Mouse (Mus musculus) forebrain, embryonic 10.5 days (tissue): ENCODE results near the gene Crlf1. TPM values are rescaled to one million over a fixed set of nuclear protein-coding genes. Genes with fewer than 3 reads are reported as not detected.

Source experiments
- DNase-seq: peaks from one replicate; pipeline ENCODE4 v3.0.0-alpha.2; 2017; ENCODE audit warnings: low spot score; ENCODE audit errors: extremely low spot score
- H3K27ac ChIP-seq: fragments of 300-500 bp; sonication (generic); 2 replicates; pipeline ENCODE4 v1.5.1; 2016; ENCODE audit warnings: mild to moderate bottlenecking
- H3K27me3 ChIP-seq: fragments of 300-500 bp; sonication (generic); 2 replicates; pipeline ENCODE4 v1.6.1; 2016; ENCODE audit warnings: mild to moderate bottlenecking; ENCODE audit not compliant: poor library complexity, severe bottlenecking
- H3K36me3 ChIP-seq: fragments of 300-500 bp; sonication (generic); replicated peaks from 2 replicates; pipeline ENCODE4 v1.6.1; 2016; ENCODE audit warnings: mild to moderate bottlenecking, moderate library complexity
- H3K4me1 ChIP-seq: fragments of 300-500 bp; sonication (generic); 2 replicates; pipeline ENCODE4 v1.6.1; 2016
- H3K4me3 ChIP-seq: fragments of 300-500 bp; sonication (generic); 2 replicates; pipeline ENCODE4 v1.5.1; 2016; ENCODE audit warnings: mild to moderate bottlenecking, moderate library complexity
- H3K9me3 ChIP-seq: fragments of 300-500 bp; sonication (generic); 2 replicates; pipeline ENCODE4 v1.6.1; 2016; ENCODE audit warnings: mild to moderate bottlenecking, moderate library complexity
- WGBS: fragments of 180-500 bp; shearing (Covaris S2); methylation state at CpG from one replicate; pipeline ENCODE4 v1.1.7; 2016; 5-methylcytosine and 5-hydroxymethylcytosine counted together
- polyA plus RNA-seq: library from polyadenylated mRNA; unstranded; fragments of >200 nt; fragmentation: Nextera tagmentation; extraction: Ambion mirVana; gene quantifications from 2 replicates; pipeline ENCODE4 v1.2.1, GENCODE M21; 2016

Gene Crlf1
- polyA plus RNA-seq, 1 experiment from 2014 or later, result 48.4 TPM

- DNase-seq, result peak; percentile 95
- H3K4me1 ChIP-seq, result peaks cover 38% of the 10 kb centered on the region
- H3K9me3 ChIP-seq, result no peaks in the 10 kb centered on the region
- H3K4me3 ChIP-seq, result peak overlapping the region; percentile 86
- peaks cover 20% of the 10 kb centered on the region for H3K36me3 ChIP-seq
- WGBS, result under 1% methylated on average over 50 of the region's 51 CpGs
- no peaks in the 10 kb centered on the region for H3K27me3 ChIP-seq
- H3K27ac ChIP-seq, result peak overlapping the region; percentile 92
Measured at GRCm38 (mm10) chr8:70522592-70523403, 29.8 kb downstream of the Crlf1 start.

- Histone ChIP-seq H3K36me3 (peaks cover 29% of the 10 kb centered on the region), H3K27ac (peak overlapping the region; percentile 99), H3K4me1 (peaks cover 44% of the 10 kb centered on the region), H3K9me3 (no peaks in the 10 kb centered on the region), H3K4me3 (peak overlapping the region; percentile 86), H3K27me3 (no peaks in the 10 kb centered on the region)
- DNase-seq, result no peak
- 4% methylated on average over 8 of the region's 8 CpGs for WGBS
Measured at GRCm38 (mm10) chr8:70527111-70527511, 34.2 kb downstream of the Crlf1 start.

GRCm38 (mm10) chr8:70527512-70528181 lies 34.7 kb downstream of the Crlf1 start, which contains the start of the genes Fkbp8 and Kxd1:
TSS of gene Fkbp8 (plus strand) at chr8:70527724.
TSS of gene Kxd1 (minus strand) at chr8:70527956.
- peak within 1 kb of the TSS; percentile 86 for H3K4me3 ChIP-seq
- H3K4me1 ChIP-seq, result peaks cover 38% of the 10 kb centered on the region
- H3K27me3 ChIP-seq, result no peaks in the 10 kb centered on the region
- peaks cover 35% of the 10 kb centered on the region for H3K36me3 ChIP-seq
- peak; percentile 98 for DNase-seq
- peak within 1 kb of the TSS; percentile 99 for H3K27ac ChIP-seq
- H3K9me3 ChIP-seq, result no peaks in the 10 kb centered on the region
- 1% methylated on average over 57 of the region's 61 CpGs for whole genome bisulfite sequencing

GRCm38 (mm10) chr8:70528182-70528797 lies 35.3 kb downstream of the Crlf1 start:
- Histone ChIP-seq H3K9me3 (no peaks in the 10 kb centered on the region), H3K27me3 (no peaks in the 10 kb centered on the region), H3K4me1 (peaks cover 33% of the 10 kb centered on the region), H3K4me3 (peak overlapping the region; percentile 86), H3K36me3 (peaks cover 41% of the 10 kb centered on the region), H3K27ac (peak overlapping the region; percentile 99)
- WGBS, result 38% methylated on average over 13 of the region's 13 CpGs
- DNase-seq, result no peak

GRCm38 (mm10) chr8:70529299-70529698 lies 36.3 kb downstream of the Crlf1 start:
- Histone ChIP-seq H3K4me1 (peaks cover 28% of the 10 kb centered on the region), H3K36me3 (peaks cover 51% of the 10 kb centered on the region), H3K27me3 (no peaks in the 10 kb centered on the region), H3K9me3 (no peaks in the 10 kb centered on the region), H3K27ac (no peak overlapping the region), H3K4me3 (peak overlapping the region; percentile 11; the same call in 1 of the 2 replicates)
- WGBS, result 85% methylated on average over 5 of the region's 5 CpGs
- no peak for DNase-seq

- Histone ChIP-seq H3K27me3 (no peaks in the 10 kb centered on the region), H3K4me1 (peaks cover 28% of the 10 kb centered on the region), H3K9me3 (no peaks in the 10 kb centered on the region), H3K4me3 (peak overlapping the region; percentile 11; the same call in 1 of the 2 replicates), H3K36me3 (peaks cover 56% of the 10 kb centered on the region), H3K27ac (no peak overlapping the region)
- no peak for DNase-seq
- WGBS, result 96% methylated on average over 3 of the region's 3 CpGs
Measured at GRCm38 (mm10) chr8:70529741-70530161, 36.8 kb downstream of the Crlf1 start.

GRCm38 (mm10) chr8:70530314-70530713 lies 37.4 kb downstream of the Crlf1 start:
- WGBS, result 94% methylated on average over 2 of the region's 2 CpGs
- no peak for DNase-seq
- no peaks in the 10 kb centered on the region for H3K9me3 ChIP-seq
- H3K27ac ChIP-seq, result no peak overlapping the region
- peaks cover 28% of the 10 kb centered on the region for H3K4me1 ChIP-seq
- no peak overlapping the region for H3K4me3 ChIP-seq
- peaks cover 61% of the 10 kb centered on the region for H3K36me3 ChIP-seq
- H3K27me3 ChIP-seq, result no peaks in the 10 kb centered on the region

GRCm38 (mm10) chr8:70534281-70534680 lies 41.3 kb downstream of the Crlf1 start:
- Histone ChIP-seq H3K9me3 (no peaks in the 10 kb centered on the region), H3K4me1 (peaks cover 15% of the 10 kb centered on the region), H3K27ac (0 out of 2 replicates have a peak overlapping the region, but pooled peaks have one; percentile 30), H3K27me3 (no peaks in the 10 kb centered on the region), H3K4me3 (no peak overlapping the region), H3K36me3 (peaks cover 84% of the 10 kb centered on the region)
- 95% methylated on average over 12 of the region's 12 CpGs for WGBS
- DNase-seq, result no peak

GRCm38 (mm10) chr8:70535221-70535620 lies 42.3 kb downstream of the Crlf1 start:
- peaks cover 75% of the 10 kb centered on the region for H3K36me3 ChIP-seq
- 96% methylated on average over 3 of the region's 3 CpGs for WGBS

GRCm38 (mm10) chr8:70535701-70536100 lies 42.7 kb downstream of the Crlf1 start:
- Histone ChIP-seq H3K36me3 (peaks cover 70% of the 10 kb centered on the region), H3K4me1 (peaks cover 21% of the 10 kb centered on the region), H3K27ac (no peak overlapping the region), H3K9me3 (no peaks in the 10 kb centered on the region), H3K27me3 (no peaks in the 10 kb centered on the region), H3K4me3 (no peak overlapping the region; the same call in 1 of the 2 replicates)
- DNase-seq, result no peak
- 93% methylated on average over 2 of the region's 2 CpGs for WGBS

More at GRCm38 (mm10) chr8:70535221-70535620, 42.3 kb downstream of the Crlf1 start:
- Histone ChIP-seq H3K4me1 (peaks cover 16% of the 10 kb centered on the region), H3K4me3 (no peak overlapping the region; the same call in 1 of the 2 replicates), H3K9me3 (no peaks in the 10 kb centered on the region), H3K27ac (no peak overlapping the region), H3K27me3 (no peaks in the 10 kb centered on the region)
- no peak for DNase-seq

GRCm38 (mm10) chr8:70538024-70538579 lies 45.1 kb downstream of the Crlf1 start:
- WGBS, result 16% methylated on average over 24 of the region's 24 CpGs
- Histone ChIP-seq H3K27ac (peak overlapping the region; percentile 92), H3K27me3 (no peaks in the 10 kb centered on the region), H3K36me3 (peaks cover 46% of the 10 kb centered on the region), H3K9me3 (no peaks in the 10 kb centered on the region), H3K4me1 (peaks cover 33% of the 10 kb centered on the region), H3K4me3 (peak overlapping the region; percentile 88)
- DNase-seq, result peak; percentile 57

GRCm38 (mm10) chr8:70538633-70539076 lies 45.7 kb downstream of the Crlf1 start:
- Histone ChIP-seq H3K27ac (peak overlapping the region; percentile 92), H3K27me3 (no peaks in the 10 kb centered on the region), H3K9me3 (no peaks in the 10 kb centered on the region), H3K4me3 (peak overlapping the region; percentile 88), H3K4me1 (peaks cover 35% of the 10 kb centered on the region), H3K36me3 (peaks cover 40% of the 10 kb centered on the region)
- under 1% methylated on average over 32 of the region's 32 CpGs for WGBS
- peak; percentile 100 for DNase-seq
